Mouse (Mus musculus) heart, embryonic 11.5 days (tissue): Measurements from ENCODE around the gene Kirrel3. TPM values are rescaled to one million over a fixed set of nuclear protein-coding genes. Genes with fewer than 3 reads are reported as not detected.

Source experiments
- ATAC-seq: fragments of 200-750 bp; cut with Nextera tagmentation; replicated peaks from 2 replicates; pipeline ENCODE4 v1.8.0; 2017; ENCODE audit warnings: moderate library complexity; ENCODE audit not compliant: insufficient number of reproducible peaks, low FRiP score, low TSS enrichment
- H3K27ac ChIP-seq: fragments of 300-500 bp; sonication (generic); 2 replicates; pipeline ENCODE4 v1.5.1; 2014; ENCODE audit warnings: mild to moderate bottlenecking, low read depth, low read length
- H3K27me3 ChIP-seq: fragments of 300-500 bp; sonication (generic); 2 replicates; pipeline ENCODE4 v1.6.1; 2014; ENCODE audit warnings: mild to moderate bottlenecking, low read length, mixed read lengths; ENCODE audit not compliant: control insufficient read depth, insufficient read depth
- H3K36me3 ChIP-seq: fragments of 300-500 bp; sonication (generic); 2 replicates; pipeline ENCODE4 v1.6.1; 2014; ENCODE audit warnings: mild to moderate bottlenecking, low read length, moderate library complexity, mixed read lengths; ENCODE audit not compliant: control insufficient read depth, insufficient read depth
- H3K4me1 ChIP-seq: fragments of 300-500 bp; sonication (generic); 2 replicates; pipeline ENCODE4 v1.6.1; 2014; ENCODE audit warnings: low read length; ENCODE audit not compliant: control insufficient read depth, insufficient read depth
- H3K4me2 ChIP-seq: fragments of 300-500 bp; sonication (generic); 2 replicates; pipeline ENCODE4 v1.6.1; 2014; ENCODE audit warnings: mild to moderate bottlenecking, moderate library complexity
- H3K4me3 ChIP-seq: fragments of 300-500 bp; sonication (generic); 2 replicates; pipeline ENCODE4 v1.5.1; 2014; ENCODE audit warnings: low read depth, low read length
- H3K9ac ChIP-seq: fragments of 300-500 bp; sonication (generic); 2 replicates; pipeline ENCODE4 v1.6.1; 2014; ENCODE audit warnings: mild to moderate bottlenecking, low read depth, low read length, moderate library complexity
- H3K9me3 ChIP-seq: fragments of 300-500 bp; sonication (generic); replicated peaks from 2 replicates; pipeline ENCODE4 v1.6.1; 2016; ENCODE audit warnings: low read length; ENCODE audit not compliant: control insufficient read depth
- WGBS: fragments of 180-500 bp; shearing (Covaris S2); extraction: QIAGEN DNeasy Blood & Tissue Kit; methylation state at CpG from one replicate; pipeline ENCODE4 v1.1.7; 2014; ENCODE audit not compliant: insufficient replicate concordance; 5-methylcytosine and 5-hydroxymethylcytosine counted together
- polyA plus RNA-seq: library from polyadenylated mRNA; unstranded; fragments of >200 nt; fragmentation: Nextera tagmentation; extraction: Ambion mirVana; gene quantifications from 2 replicates; pipeline ENCODE4 v1.2.1, GENCODE M21; 2014

The Kirrel3 gene
- polyA plus RNA-seq, 1 experiment from 2014 or later, result 1.0 TPM

DNA sequence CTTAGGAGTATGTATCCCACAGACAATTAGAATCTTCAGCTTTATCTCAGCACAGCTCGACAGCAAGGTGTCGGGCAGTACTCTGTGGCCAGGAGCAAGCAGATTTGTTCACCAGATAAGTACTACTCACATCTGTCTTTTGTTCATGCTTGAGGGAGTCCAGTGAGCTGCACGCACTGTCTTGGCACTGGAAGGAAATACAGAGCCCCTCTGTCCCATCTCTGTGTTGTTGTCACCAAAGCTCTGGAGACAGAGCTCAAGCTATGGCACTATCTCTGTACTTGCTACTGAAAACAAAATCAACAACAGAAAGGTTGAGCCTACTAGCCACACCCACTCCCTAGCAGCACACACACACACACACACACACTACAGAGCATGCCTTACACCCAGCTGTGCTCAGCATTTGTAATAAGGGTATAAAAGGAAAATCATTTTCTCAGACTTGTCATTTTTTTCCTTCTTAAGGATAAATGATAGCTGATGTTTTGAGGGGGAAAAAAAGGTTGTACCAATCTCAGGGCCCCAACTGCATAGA, 106.4 kb downstream of the Kirrel3 start:
- no peaks in the 10 kb centered on the region for H3K4me1 ChIP-seq
- no peaks in the 10 kb centered on the region for H3K9me3 ChIP-seq
- no peak for ATAC-seq
- no peaks in the 10 kb centered on the region for H3K27me3 ChIP-seq
- H3K4me2 ChIP-seq, result no peak overlapping the region
- 38% methylated on average over 3 of the region's 3 CpGs for WGBS
- H3K36me3 ChIP-seq, result no peaks in the 10 kb centered on the region
- no peak overlapping the region for H3K9ac ChIP-seq
- no peak overlapping the region for H3K27ac ChIP-seq
- no peak overlapping the region for H3K4me3 ChIP-seq

DNA sequence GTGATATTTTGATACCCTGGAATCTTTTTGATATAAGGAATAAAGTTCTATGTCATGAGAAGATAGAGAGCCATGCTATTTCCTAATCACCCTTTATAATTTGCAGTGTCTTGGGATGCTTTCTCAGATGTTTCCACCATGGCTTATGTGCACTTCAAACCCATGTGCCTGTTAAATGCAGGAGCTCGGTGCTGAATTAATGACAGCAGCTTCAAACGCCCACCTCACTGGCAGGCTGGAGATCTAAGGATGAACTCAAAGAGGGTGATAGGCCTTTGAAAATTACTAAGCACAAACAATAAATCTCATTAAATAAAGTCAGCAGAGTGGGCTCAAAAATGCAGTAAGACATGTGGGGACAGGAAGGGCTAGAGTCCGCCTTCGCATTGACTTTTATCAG, 108.2 kb downstream of the Kirrel3 start:
- H3K27ac ChIP-seq, result no peak overlapping the region
- no peaks in the 10 kb centered on the region for H3K4me1 ChIP-seq
- no peaks in the 10 kb centered on the region for H3K36me3 ChIP-seq
- H3K27me3 ChIP-seq, result no peaks in the 10 kb centered on the region
- H3K9ac ChIP-seq, result no peak overlapping the region
- H3K4me2 ChIP-seq, result no peak overlapping the region
- no peak overlapping the region for H3K4me3 ChIP-seq
- 53% methylated on average over 4 of the region's 4 CpGs for WGBS
- H3K9me3 ChIP-seq, result no peaks in the 10 kb centered on the region
- ATAC-seq, result no peak

DNA sequence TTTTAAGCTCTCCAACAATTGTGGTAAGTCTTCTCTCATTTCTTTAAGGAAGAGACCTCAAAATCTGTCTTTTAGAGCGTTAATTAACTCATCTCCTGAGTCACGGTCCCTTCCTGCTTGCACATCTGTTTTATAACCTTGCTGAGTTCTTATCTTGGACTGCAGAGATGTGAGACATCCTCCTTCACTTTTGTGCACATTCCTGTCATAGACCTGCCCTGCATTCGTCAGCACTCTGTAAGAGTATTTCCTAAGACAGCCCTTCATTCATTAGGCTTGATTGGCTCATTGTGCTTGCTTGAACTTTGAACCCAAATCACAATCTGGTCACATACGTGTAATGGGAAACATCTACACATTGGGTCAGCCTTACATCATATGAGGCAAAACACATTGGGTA, 114.6 kb downstream of the Kirrel3 start:
- 48% methylated on average over 4 of the region's 4 CpGs for WGBS

DNA sequence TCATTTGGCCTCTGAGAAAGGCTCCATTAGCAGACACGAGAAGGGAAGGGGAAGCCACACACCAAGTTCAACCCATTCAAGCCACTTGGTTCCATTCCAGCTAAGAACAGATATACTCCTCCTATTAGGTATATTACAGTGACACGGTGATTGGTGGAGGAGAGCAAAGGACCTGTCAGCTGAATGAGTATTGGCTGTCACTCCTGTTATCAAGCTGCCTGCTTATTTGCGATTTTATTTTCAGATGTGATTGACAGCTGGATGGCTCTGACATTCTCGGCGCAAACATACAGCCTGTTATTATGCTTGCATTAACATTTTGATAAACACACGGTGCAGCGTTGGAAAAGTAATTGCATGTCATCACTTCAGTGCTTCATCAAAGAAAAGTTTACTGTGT, 118.1 kb downstream of the Kirrel3 start:
- Histone ChIP-seq H3K27ac (no peak overlapping the region), H3K4me3 (no peak overlapping the region), H3K9ac (no peak overlapping the region), H3K4me1 (no peaks in the 10 kb centered on the region), H3K36me3 (no peaks in the 10 kb centered on the region), H3K27me3 (no peaks in the 10 kb centered on the region), H3K9me3 (no peaks in the 10 kb centered on the region), H3K4me2 (no peak overlapping the region)
- WGBS, result 76% methylated on average over 7 of the region's 7 CpGs
- ATAC-seq, result no peak

More for the DNA sequence above, 114.6 kb downstream of the Kirrel3 start:
- Histone ChIP-seq H3K36me3 (no peaks in the 10 kb centered on the region), H3K27ac (no peak overlapping the region), H3K9ac (no peak overlapping the region), H3K9me3 (no peaks in the 10 kb centered on the region), H3K27me3 (no peaks in the 10 kb centered on the region), H3K4me3 (no peak overlapping the region), H3K4me2 (no peak overlapping the region), H3K4me1 (no peaks in the 10 kb centered on the region)
- no peak for ATAC-seq

DNA sequence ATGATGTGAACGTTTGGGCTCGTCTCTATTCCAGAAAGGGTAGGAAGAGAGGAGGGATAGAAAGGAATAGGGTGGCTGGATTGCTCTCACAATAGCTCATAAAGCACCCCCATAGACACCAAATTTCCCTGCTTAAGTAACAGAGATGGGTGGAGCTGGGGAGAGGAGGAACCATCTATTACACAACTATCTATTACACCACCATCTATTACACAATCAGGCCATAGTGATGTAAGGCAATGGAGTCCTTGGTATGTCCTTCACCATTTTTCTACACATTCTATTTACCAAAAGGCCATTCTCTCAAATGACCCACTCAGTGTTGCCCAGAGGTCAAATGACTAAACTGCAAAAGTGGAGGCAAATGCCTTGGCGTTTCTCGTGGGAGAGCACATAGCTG, 119.2 kb downstream of the Kirrel3 start:
- no peak for ATAC-seq
- Histone ChIP-seq H3K9me3 (no peaks in the 10 kb centered on the region), H3K9ac (no peak overlapping the region), H3K4me2 (no peak overlapping the region), H3K4me1 (no peaks in the 10 kb centered on the region), H3K27ac (no peak overlapping the region), H3K27me3 (no peaks in the 10 kb centered on the region), H3K4me3 (no peak overlapping the region), H3K36me3 (no peaks in the 10 kb centered on the region)
- 80% methylated on average over 4 of the region's 4 CpGs for WGBS

DNA sequence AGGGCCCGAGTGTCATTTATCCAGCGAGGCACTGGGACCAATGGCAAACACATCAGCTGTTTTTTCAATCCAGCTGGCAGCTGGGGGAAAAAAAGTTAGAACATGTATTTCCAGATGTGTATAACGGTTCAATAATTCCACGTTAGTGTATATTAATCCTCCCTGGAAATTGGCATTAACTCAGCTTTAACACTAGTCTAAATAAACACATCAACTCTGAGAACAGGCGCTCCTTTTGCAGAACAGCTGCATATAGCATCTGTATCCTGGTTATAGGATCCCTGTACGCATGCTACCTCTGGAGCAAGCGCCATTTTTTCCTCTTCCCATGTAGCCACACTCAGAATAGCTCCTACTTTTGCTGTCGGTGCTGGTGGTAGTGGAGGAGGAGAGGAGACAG, 119.8 kb downstream of the Kirrel3 start:
- Histone ChIP-seq H3K27me3 (no peaks in the 10 kb centered on the region), H3K27ac (no peak overlapping the region), H3K9me3 (no peaks in the 10 kb centered on the region), H3K4me3 (no peak overlapping the region), H3K36me3 (no peaks in the 10 kb centered on the region), H3K4me1 (no peaks in the 10 kb centered on the region), H3K9ac (no peak overlapping the region), H3K4me2 (no peak overlapping the region)
- WGBS, result 77% methylated on average over 8 of the region's 8 CpGs
- no peak for ATAC-seq

DNA sequence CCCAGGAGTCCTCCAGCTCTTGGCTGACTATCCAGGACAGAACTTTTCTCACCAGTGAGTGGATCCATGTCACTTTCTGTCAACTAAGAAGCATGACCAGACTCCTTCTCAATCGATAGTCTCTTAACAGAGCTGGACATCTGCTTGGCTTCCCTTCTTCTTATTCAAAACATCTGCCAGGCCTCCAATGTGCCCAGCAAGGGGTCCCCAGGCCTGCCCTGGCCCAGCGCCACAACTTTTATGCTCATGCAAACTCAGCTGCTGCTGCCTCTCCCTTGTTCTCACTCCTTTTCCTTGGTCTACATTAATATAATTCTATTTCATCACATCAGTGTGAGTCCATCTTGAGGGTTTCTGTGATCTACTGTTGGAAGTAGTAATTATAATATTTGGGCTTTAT, 122.3 kb downstream of the Kirrel3 start:
- Histone ChIP-seq H3K4me2 (no peak overlapping the region), H3K4me3 (no peak overlapping the region), H3K9ac (no peak overlapping the region), H3K9me3 (no peaks in the 10 kb centered on the region), H3K4me1 (no peaks in the 10 kb centered on the region), H3K27ac (no peak overlapping the region), H3K36me3 (no peaks in the 10 kb centered on the region), H3K27me3 (no peaks in the 10 kb centered on the region)
- no peak for ATAC-seq
- 79% methylated on average over 2 of the region's 2 CpGs for WGBS

DNA sequence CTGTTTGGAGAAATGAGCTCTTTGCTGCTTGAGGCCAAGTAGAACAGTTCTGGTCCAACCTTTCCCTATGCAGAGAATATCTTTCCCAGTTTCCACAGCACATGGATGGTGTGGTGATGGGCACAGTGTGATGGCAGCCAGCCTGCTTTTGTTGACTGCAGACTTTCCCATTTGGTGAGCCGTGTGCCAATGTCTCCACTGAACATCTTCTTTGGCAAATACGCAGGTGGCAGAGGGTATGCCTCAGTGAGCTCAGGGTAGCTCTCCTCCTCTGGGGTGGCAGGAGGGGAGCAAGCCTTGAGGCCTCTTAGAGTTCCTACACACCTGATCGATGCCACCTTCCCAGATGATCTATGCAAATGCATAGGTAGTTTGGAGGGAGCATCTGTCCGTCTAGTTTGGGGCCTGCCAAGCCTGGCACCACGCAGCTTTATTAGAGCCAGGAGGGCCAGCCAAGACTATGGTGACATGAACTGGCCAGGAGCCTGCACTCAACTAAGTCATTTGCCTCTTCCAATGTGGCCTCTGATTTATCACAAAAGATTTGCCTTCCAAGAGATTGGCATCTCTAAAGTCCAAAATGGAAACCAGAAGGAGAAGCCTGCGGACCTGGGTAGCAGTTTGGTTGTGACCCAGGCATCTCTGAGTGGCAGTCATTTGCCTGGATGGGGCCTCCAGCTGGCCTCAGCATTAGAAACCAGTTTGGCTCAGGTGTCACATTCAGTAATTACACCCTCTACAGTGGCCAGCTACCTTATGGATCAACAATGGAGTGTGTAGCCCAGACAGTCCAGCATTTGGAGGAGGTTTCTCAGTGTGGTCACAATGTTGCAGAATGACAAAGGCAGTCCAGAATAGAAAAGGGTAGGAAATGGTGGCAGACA, 127.4 kb downstream of the Kirrel3 start:
- no peaks in the 10 kb centered on the region for H3K36me3 ChIP-seq

DNA sequence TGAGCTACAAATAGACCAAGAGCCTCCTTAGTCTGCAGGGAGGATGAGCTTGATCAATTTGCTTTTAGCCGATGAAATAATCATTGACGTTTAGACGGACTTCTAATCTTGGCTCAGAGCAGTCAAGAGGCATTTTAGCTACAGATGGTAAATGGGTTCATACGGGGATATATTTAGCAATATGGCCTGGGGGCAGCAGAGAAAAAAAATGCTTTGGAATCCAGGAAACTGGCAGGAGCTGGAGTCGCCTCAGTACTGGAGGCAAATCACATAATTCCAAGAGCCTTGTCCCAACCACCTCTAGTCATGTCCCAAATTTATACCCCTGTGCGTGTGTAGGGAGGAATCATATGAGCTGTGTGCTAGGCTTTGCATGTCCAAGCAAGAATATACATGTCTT, 132.4 kb downstream of the Kirrel3 start:
- no peak for ATAC-seq
- Histone ChIP-seq H3K36me3 (no peaks in the 10 kb centered on the region), H3K4me1 (no peaks in the 10 kb centered on the region), H3K9me3 (no peaks in the 10 kb centered on the region), H3K27me3 (no peaks in the 10 kb centered on the region), H3K9ac (no peak overlapping the region), H3K27ac (no peak overlapping the region), H3K4me2 (no peak overlapping the region), H3K4me3 (no peak overlapping the region)
- 57% methylated on average over 6 of the region's 6 CpGs for WGBS

More for the DNA sequence above, 127.4 kb downstream of the Kirrel3 start:
- no peaks in the 10 kb centered on the region for H3K9me3 ChIP-seq
- H3K4me2 ChIP-seq, result no peak overlapping the region
- H3K9ac ChIP-seq, result no peak overlapping the region
- WGBS, result 91% methylated on average over 6 of the region's 6 CpGs
- H3K4me1 ChIP-seq, result no peaks in the 10 kb centered on the region
- H3K27me3 ChIP-seq, result no peaks in the 10 kb centered on the region
- no peak overlapping the region for H3K4me3 ChIP-seq
- no peak for ATAC-seq
- no peak overlapping the region for H3K27ac ChIP-seq
